Mouse (Mus musculus): ENCODE measurements at regions not wholly inside any gene's neighbourhood (a gene's known extent, or its start where the extent isn't known, plus 50 kb on each side); places are given as distances from the start of the nearest gene placed in this dataset.

- ATAC-seq (replicated peaks; ENCODE audit: poor library complexity, severe bottlenecking), result no peak
These were observed 54.6 kb downstream of the Gm11733 start for GRCm38 (mm10) chr11:117538732-117539131.

GRCm38 (mm10) chr11:117540609-117541008 lies 56.4 kb downstream of the Gm11733 start:
- ATAC-seq (replicated peaks; ENCODE audit: poor library complexity, severe bottlenecking), result no peak

GRCm38 (mm10) chr11:117541205-117541884 lies 57.2 kb downstream of the Gm11733 start:
- ATAC-seq (replicated peaks; ENCODE audit: poor library complexity, severe bottlenecking), result no peak

GRCm38 (mm10) chr11:117543191-117543590 lies 59.0 kb downstream of the Gm11733 start:
- ATAC-seq (replicated peaks; ENCODE audit: poor library complexity, severe bottlenecking), result no peak

GRCm38 (mm10) chr11:117544507-117544906 lies 60.3 kb downstream of the Gm11733 start:
- ATAC-seq (replicated peaks; ENCODE audit: poor library complexity, severe bottlenecking), result no peak

GRCm38 (mm10) chr11:117544926-117545325 lies 60.8 kb downstream of the Gm11733 start:
- ATAC-seq (replicated peaks; ENCODE audit: poor library complexity, severe bottlenecking), result no peak

- no peak for ATAC-seq (replicated peaks; ENCODE audit: poor library complexity, severe bottlenecking)
These were observed 67.8 kb downstream of the Gm11733 start for GRCm38 (mm10) chr11:117551926-117552325.

- ATAC-seq (replicated peaks; ENCODE audit: poor library complexity, severe bottlenecking), result no peak
These were observed 68.3 kb downstream of the Gm11733 start for GRCm38 (mm10) chr11:117552430-117552969.

- no peak for ATAC-seq (replicated peaks; ENCODE audit: poor library complexity, severe bottlenecking)
These were observed 69.9 kb downstream of the Gm11733 start for GRCm38 (mm10) chr11:117554111-117554510.

GRCm38 (mm10) chr11:117557474-117558381 lies 73.6 kb downstream of the Gm11733 start:
- no peak for ATAC-seq (replicated peaks; ENCODE audit: poor library complexity, severe bottlenecking)

GRCm38 (mm10) chr11:117559839-117560238 lies 75.7 kb downstream of the Gm11733 start:
- ATAC-seq (replicated peaks; ENCODE audit: poor library complexity, severe bottlenecking), result no peak

- no peak for ATAC-seq (replicated peaks; ENCODE audit: poor library complexity, severe bottlenecking)
These were observed 83.9 kb downstream of the Gm11733 start for GRCm38 (mm10) chr11:117567961-117568605.

GRCm38 (mm10) chr11:117568606-117568991 lies 84.4 kb downstream of the Gm11733 start:
- ATAC-seq (replicated peaks; ENCODE audit: poor library complexity, severe bottlenecking), result no peak

GRCm38 (mm10) chr11:117569566-117570101 lies 84.5 kb upstream of the Tnrc6c start:
- ATAC-seq (replicated peaks; ENCODE audit: poor library complexity, severe bottlenecking), result no peak

GRCm38 (mm10) chr11:117571858-117572257 lies 82.2 kb upstream of the Tnrc6c start:
- no peak for ATAC-seq (replicated peaks; ENCODE audit: poor library complexity, severe bottlenecking)

GRCm38 (mm10) chr11:117574721-117575120 lies 79.4 kb upstream of the Tnrc6c start:
- ATAC-seq (replicated peaks; ENCODE audit: poor library complexity, severe bottlenecking), result no peak

GRCm38 (mm10) chr11:117579121-117579520 lies 75.0 kb upstream of the Tnrc6c start:
- no peak for ATAC-seq (replicated peaks; ENCODE audit: poor library complexity, severe bottlenecking)

- ATAC-seq (replicated peaks; ENCODE audit: poor library complexity, severe bottlenecking), result no peak
These were observed 74.4 kb upstream of the Tnrc6c start for GRCm38 (mm10) chr11:117579720-117580119.

- no peak for ATAC-seq (replicated peaks; ENCODE audit: poor library complexity, severe bottlenecking)
These were observed 70.6 kb upstream of the Tnrc6c start for GRCm38 (mm10) chr11:117583478-117583877.

GRCm38 (mm10) chr11:117585556-117585955 lies 68.5 kb upstream of the Tnrc6c start:
- no peak for ATAC-seq (replicated peaks; ENCODE audit: poor library complexity, severe bottlenecking)

All from granulocyte monocyte progenitor cell, adult 5-6 weeks (primary cell).